Mouse (Mus musculus) A20 (cell line): ENCODE measurements around the gene Tmem185b.
A peak's percentile ranks its signal among the peaks of the same experiment; 100 is the strongest.

Experiments used
- DNase-seq: peaks from one replicate; pipeline ENCODE4 v3.0.0-alpha.2; 2011; ENCODE audit warnings: low read depth, low spot score

Tmem185b gene

DNA sequence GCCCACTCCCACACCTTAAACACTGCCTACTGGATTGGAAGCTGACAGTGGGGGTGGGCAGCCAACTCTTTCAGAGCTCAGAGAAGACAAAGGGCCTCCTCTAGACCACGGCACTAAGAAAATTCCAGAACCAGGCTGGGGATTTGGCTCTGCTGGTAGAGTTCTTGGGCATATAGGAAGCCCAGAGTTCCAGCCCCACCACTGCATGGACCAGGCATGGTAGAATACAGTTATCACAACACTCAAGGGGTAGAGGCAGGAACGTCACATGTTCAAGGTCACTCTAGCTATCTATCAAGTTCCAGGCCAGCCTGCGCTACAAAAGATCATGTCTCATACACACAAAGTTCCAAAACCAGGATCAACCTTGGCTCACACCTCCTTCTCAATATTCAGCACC, 22.8 kb upstream of the Tmem185b start:
- DNase-seq, result no peak

GRCm38 (mm10) chr1:119503808-119504207, 22.2 kb upstream of the Tmem185b start:
- DNase-seq, result no peak

DNA sequence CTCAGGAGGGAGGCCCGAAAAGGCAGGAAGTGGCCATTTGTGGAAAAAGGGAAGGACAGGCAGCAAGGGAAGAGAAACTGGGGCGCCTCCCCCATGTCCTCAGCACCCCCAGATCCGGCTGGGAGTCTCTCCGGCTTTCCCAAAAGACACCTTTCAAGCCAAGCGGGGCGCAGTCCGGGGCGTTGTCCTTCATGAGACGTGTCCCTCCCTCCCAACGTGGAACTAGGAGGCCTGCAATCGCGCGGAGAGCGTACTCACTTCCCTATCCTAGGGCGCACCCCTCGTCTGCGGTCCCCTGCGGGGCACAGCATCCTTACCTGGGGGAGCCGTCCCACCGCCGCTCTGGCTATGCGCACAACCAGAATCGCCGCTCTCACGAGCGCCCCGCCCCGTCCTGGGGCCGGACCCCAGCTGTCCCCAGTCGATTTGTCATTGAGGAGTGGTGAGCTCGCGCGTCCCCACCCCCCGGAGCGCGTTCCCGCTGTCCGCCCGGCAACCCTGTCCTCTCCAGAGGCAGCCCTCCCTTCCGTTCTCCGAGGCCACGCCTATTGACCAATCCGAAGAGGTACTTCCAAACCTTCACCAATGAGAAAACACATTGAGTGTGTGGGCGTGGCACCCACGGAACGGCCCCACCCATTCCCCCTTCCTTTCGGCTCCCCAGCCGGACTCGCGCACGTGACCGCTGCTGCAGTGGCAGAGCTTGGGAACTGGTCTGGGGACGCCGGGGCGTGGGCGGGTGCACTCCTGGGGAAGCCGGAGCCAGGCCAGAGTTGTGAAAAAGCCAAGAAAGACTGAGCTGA, 21.5 kb upstream of the Tmem185b start, which contains the start of gene Ralb:
TSS of gene Ralb (minus strand) at position 535 of the 803 bp plus-strand sequence.
- DNase-seq, result peak; percentile 98

GRCm38 (mm10) chr1:119505951-119506350, 20.0 kb upstream of the Tmem185b start:
- no peak for DNase-seq

GRCm38 (mm10) chr1:119508548-119508947, 17.4 kb upstream of the Tmem185b start:
- no peak for DNase-seq

DNA sequence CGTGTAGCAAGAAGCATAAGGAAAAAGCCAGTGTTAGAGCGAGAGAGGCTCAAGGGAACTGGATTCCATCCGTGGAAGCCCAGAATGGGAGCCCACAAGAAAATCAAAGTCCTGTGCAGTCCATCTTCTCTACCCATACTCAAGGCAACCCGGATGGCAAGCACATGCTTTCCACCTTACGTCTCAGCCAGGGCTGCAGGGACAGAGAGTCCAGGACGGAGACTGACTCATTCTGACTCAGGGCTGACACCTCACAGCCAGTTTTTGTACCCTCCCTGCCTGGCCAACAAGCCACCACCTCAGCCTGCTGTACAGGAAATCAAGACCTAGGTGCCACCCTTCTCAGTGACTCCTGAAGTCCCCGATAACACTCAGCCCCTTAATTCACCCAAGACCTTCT, 16.5 kb upstream of the Tmem185b start:
- DNase-seq, result no peak

DNA sequence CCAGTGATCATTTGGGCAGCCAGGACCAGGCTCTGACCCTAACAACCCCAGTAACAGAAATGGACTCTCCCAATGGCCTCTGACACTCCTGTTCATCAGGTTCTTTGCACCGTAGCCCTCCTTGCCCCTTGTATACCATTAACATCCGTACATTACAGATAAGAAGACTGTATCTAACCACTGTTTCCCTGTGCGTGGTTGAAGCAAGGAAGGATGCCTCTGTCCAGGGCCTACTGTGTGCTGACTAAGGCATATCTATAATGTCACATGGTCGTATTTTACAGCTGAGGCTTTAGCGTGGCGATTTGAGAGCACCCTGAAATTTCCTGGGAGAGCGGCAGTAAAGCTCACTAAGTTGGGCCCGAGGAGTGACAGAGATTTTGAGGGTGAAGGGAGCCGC, 15.6 kb upstream of the Tmem185b start:
- DNase-seq, result no peak

DNA sequence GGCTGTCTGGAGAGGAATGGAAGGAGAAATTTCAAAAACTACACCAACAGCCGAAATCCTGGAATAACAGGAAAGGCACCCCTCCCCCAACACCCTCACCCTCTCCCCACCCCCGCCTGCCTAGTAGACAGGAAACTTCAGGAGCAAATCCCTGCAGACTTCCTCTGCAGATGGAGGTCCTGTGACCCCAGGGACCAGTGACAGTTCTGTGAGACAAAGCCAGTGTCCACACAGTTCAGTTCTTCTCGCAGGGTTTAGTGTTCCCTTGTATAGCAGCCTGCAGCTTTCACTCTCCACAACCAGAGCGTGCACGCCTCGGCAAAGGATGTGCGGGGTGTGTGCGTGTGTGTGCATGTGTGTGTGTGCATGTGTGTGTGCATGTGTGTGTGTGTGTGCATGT, 15.1 kb upstream of the Tmem185b start:
- no peak for DNase-seq

DNA sequence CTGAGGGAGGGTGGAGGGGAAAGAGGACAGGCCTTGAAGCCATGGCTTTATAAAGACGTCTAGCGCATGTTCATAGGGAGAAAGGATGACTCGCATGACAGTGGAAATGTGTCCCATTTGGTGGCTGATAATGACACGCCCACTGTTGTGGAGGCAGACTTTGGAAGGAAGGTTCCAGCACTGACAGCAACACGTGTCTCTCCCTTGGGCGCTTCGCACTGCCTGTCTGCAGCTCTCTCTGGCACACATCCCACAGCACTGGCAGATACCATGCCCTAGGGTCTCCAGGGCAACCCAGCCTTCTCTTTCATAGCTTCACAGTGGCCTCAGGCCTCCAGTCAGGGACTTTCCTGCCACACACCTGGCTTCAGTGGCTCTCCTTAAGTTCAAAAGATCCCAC, 7.9 kb upstream of the Tmem185b start:
- no peak for DNase-seq

DNA sequence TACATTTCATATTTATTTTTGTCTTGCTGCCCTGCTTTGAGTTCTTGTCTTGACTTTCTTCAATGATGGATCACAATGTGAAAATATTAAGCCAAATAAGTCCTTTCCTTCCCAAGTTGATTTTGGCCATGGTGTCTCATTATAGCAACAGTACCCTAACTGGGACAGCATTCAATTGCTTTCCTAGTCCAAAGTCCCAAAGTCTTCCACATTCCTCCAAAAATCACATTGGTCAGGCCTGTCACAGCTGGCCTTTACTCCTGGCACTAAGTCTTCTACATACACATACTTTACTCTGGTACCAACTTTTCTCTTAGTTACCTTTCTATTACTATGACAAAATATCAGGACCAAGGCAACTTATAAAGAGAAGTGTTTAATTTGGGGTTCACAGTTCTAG, 7.2 kb upstream of the Tmem185b start:
- no peak for DNase-seq

GRCm38 (mm10) chr1:119519286-119519685, 6.7 kb upstream of the Tmem185b start:
- no peak for DNase-seq

DNA sequence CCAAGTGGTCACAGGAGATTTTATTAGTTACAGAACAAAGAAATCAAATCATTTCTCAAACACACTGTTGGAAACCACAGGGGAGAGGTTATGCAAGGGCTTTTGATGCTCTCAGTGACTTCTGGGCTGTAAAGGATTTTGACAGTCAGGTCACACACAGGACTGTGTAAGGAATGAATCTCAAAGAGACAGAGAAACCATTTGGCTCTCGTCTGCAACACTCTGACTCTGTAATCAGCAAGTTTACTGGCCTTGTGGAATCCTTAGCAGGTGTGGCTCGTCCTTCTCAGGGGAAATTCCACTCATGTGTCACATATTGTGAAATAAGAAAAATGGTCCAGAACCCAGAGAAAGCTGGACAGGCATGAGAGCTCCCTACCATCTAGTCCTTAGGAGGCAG, 4.9 kb upstream of the Tmem185b start:
- no peak for DNase-seq

- DNase-seq, result no peak
Measured at GRCm38 (mm10) chr1:119521681-119522080, 4.3 kb upstream of the Tmem185b start.

GRCm38 (mm10) chr1:119522726-119523125, 3.2 kb upstream of the Tmem185b start:
- DNase-seq, result no peak

- DNase-seq, result no peak
Measured at GRCm38 (mm10) chr1:119523369-119523768, 2.6 kb upstream of the Tmem185b start.

GRCm38 (mm10) chr1:119523826-119524225, 2.1 kb upstream of the Tmem185b start:
- DNase-seq, result no peak

DNA sequence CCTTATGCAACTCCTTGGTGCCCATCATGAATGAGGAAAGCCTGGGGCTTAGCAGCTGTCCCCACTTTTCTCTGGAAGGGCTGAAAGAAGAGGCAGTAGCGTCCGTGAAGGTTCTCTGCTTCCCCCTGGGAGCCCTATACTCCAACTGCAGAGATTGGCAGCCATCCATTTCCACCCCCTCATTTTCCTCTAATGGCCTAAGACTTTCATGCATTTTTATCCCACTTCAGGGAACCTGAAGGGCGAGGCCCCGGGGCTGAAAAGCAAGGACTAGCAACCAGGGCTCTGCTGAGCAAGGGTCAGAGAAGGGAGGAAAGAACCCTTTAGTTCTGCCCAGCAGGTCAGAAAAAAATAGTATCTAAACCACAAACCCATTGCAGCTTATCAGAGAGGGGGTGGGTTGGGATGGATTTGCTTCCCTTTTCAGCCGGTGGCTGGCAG, 936 bp upstream of the Tmem185b start:
- DNase-seq, result no peak

DNA sequence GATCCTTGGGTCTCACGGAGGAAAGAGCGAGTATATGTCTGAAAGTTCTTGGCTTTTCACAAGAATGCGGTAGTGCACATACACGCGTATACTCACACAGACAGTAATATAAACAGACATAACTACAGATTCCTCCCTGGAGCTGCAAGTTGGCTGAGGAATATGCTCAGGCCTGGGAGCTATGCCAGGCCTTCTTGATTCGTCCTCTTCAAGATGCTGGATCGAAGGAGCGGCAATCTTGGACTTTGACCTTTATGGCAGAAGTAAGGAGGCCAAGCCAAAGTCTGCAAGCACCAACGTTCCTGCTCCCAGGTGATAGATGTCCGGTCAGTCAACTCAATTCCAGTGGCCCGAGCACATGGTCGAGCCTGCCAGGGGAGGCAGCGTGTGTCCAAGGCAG, 5.0 kb downstream of the Tmem185b start:
- no peak for DNase-seq

- no peak for DNase-seq
Measured at GRCm38 (mm10) chr1:119532165-119532564, 6.2 kb downstream of the Tmem185b start.

DNA sequence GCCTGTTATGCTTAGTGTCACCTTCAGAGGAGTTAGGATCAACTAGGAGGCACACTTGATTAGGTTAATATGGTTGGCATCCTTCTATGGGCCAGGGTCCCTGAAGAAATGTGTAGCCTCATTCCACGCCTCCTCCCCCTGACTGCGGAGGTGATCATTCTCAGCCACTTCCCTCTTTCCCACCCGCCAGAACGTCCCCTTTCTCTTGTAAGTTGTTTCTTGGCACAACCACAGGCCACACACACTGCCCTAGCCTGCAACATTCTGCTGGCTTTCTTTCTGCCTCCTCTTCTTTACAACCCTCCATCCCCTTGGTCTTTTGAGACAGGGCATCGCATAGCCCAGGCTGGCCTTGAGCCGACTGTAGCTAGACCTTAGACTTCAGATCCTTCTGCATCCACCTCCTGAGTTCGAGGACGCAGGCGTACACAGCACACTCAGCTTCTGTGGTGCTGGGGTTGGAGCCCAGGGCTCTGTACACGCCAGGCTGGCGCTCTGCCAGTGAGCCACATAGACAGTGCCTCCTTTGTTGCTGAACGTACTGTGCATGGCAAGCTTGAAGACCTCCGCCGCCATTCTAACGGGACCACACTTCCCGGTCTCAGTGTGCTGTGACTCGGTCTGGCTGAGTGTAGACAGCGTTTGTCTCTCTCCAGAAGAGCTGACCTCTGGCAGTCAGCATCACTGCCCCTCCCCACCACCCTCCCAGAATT, 7.3 kb downstream of the Tmem185b start:
- DNase-seq, result no peak

DNA sequence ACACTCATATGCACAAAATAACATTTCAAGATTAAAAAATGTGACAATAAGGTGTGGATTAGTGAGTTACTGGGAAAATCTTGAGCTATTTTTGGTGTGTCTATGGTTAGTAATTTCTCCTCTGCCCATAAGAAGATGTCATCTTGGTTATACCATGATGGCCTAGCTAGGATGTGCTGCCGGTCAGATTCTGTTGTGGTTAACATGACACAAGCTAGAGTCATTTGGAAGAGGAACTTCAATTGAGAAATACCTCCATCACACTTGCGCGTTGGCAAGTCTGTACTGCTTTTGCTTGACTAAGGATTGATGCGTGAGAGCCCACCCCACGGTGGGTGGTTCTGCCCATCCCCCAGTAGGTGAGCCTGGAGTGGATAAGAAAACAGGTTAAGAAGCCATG, 8.4 kb downstream of the Tmem185b start:
- DNase-seq, result no peak

DNA sequence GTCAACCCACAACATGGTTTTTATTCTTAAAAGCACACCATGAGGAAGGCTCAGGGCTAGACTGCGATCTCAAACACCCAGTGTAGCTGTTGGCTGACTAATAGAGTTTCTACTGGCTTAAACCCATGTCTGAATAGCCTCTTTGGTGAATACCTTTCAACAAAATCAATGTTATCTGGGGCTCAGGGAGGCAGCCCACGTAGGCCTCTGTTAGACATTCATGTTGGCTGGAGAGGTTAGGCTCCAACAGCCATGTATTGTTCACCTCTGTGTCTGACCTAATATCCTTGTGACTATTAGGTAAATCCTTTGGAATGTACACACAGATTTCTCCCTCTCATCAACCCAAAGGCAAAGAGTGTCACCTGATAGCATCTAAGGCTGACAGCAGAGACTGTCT, 10.2 kb downstream of the Tmem185b start:
- DNase-seq, result no peak

- no peak for DNase-seq
Measured at GRCm38 (mm10) chr1:119537651-119538050, 11.7 kb downstream of the Tmem185b start.
